Mouse (Mus musculus): ENCODE measurements around the gene Myo16.

- TF ChIP-seq CTCF (IDR thresholded peaks at IDR 0.05; ENCODE audit: extremely low read depth, insufficient read length, insufficient replicate concordance, low read depth, low read length) (no peak), POLR2A (IDR thresholded peaks at IDR 0.05; ENCODE audit: low read depth, low read length) (no peak)
Observed at GRCm38 (mm10) chr8:10521463-10521862, 367.8 kb downstream of the Myo16 start.

Data from small intestine, adult 2 months (tissue).